Mouse (Mus musculus): ENCODE data around the gene Itih4.

DNA sequence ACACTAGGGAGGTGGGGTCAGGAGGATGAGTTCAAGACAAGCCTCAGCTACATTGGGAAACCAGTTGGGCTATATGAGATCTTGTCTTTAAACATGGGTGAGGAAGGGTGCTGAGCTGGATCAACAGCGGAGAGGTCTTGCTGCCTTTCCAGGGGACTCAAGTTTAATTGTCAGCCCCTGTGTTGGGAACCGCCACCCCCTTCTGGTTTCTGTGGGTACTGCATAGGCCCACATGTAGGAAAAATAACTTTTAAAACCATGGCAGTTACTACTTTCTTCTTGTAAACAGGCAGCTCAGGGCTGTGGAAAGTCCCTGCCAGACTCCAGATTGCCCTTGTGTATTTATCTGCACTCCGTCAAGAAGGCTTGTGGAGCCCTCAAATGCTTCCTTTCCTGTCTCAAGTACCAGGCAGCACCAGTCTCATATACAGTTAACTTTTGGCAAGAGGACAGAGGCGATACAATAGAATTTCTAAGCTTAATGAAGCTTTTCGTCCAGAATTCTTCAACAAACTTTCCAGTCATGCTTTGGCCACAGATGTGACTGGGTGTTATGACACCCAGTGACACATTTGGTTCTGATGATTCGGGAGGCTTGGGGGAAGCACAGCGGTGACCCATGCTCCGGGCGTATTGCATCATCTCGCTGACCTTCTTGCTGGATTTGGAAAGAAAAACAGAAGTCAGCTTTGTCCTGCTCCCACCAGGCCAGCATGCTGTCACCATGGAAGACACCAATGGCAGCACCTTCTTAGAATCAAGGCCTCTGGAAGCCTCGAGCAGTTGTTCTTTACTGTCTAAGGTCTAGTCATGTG lies 57.8 kb downstream of the Itih4 start:
- TF ChIP-seq GATA1 (IDR thresholded peaks at IDR 0.05; ENCODE audit: borderline replicate concordance, low read length) (no peak), FLI1 (IDR thresholded peaks at IDR 0.05; ENCODE audit: low read length) (no peak)

All from megakaryocyte, embryonic 14.5 days (primary cell).